Mouse (Mus musculus) megakaryocyte, embryonic 14.5 days (primary cell): ENCODE results near the gene Sarm1. TPM values are rescaled to one million over a fixed set of nuclear protein-coding genes. Genes with fewer than 3 reads are reported as not detected.

Source experiments
- H3K27me3 ChIP-seq: replicated peaks from 2 replicates; pipeline ENCODE3; 2012; ENCODE audit warnings: inconsistent platforms
- H3K36me3 ChIP-seq: replicated peaks from 2 replicates; pipeline ENCODE3; 2012; ENCODE audit warnings: low read length, inconsistent platforms, mixed read lengths
- H3K4me1 ChIP-seq: 2 replicates; pipeline ENCODE4 v1.6.1; 2012; ENCODE audit warnings: inconsistent platforms
- H3K4me3 ChIP-seq: replicated peaks from 2 replicates; pipeline ENCODE3; 2012; ENCODE audit warnings: moderate library complexity, mild to moderate bottlenecking, inconsistent platforms
- H3K9me3 ChIP-seq: 2 replicates; pipeline ENCODE4 v1.6.1; 2012; ENCODE audit warnings: inconsistent platforms
- FLI1 ChIP-seq: IDR thresholded peaks from 2 replicates; pipeline ENCODE4 v1.6.1; 2012; ENCODE audit warnings: low read length, inconsistent platforms, mixed read lengths
- GATA1 ChIP-seq: IDR thresholded peaks from 3 replicates; pipeline ENCODE4 v1.6.1; 2012; ENCODE audit warnings: mixed read lengths, low read length, inconsistent platforms, borderline replicate concordance
- polyA plus RNA-seq: library from polyadenylated mRNA; stranded (reverse); fragments of >175 nt; gene quantifications from 2 replicates; pipeline ENCODE4 v1.2.3, GENCODE M21; 2012; ENCODE audit warnings: low replicate concordance; ENCODE audit not compliant: insufficient read depth

The Sarm1 gene
- polyA plus RNA-seq, 1 experiment, result not detected

- peaks cover 12% of the 10 kb centered on the region for H3K27me3 ChIP-seq
- H3K36me3 ChIP-seq, result peaks cover 21% of the 10 kb centered on the region
- no peaks in the 10 kb centered on the region for H3K9me3 ChIP-seq
- TF ChIP-seq GATA1 (no peak), FLI1 (no peak)
- H3K4me1 ChIP-seq, result peaks cover 27% of the 10 kb centered on the region
- H3K4me3 ChIP-seq, result no peak overlapping the region
These were observed 33.5 kb upstream of the Sarm1 start for GRCm38 (mm10) chr11:78531046-78531445.

GRCm38 (mm10) chr11:78530001-78530400 lies 32.4 kb upstream of the Sarm1 start:
- H3K4me1 ChIP-seq, result peaks cover 19% of the 10 kb centered on the region
- H3K36me3 ChIP-seq, result peaks cover 30% of the 10 kb centered on the region
- TF ChIP-seq FLI1 (no peak), GATA1 (no peak)
- no peak overlapping the region for H3K4me3 ChIP-seq
- H3K27me3 ChIP-seq, result peaks cover 12% of the 10 kb centered on the region
- no peaks in the 10 kb centered on the region for H3K9me3 ChIP-seq

GRCm38 (mm10) chr11:78528714-78529113 lies 31.2 kb upstream of the Sarm1 start:
- Histone ChIP-seq H3K9me3 (no peaks in the 10 kb centered on the region), H3K4me1 (peaks cover 14% of the 10 kb centered on the region), H3K4me3 (no peak overlapping the region), H3K36me3 (peaks cover 42% of the 10 kb centered on the region), H3K27me3 (peaks cover 9% of the 10 kb centered on the region)
- TF ChIP-seq GATA1 (no peak), FLI1 (no peak)

DNA sequence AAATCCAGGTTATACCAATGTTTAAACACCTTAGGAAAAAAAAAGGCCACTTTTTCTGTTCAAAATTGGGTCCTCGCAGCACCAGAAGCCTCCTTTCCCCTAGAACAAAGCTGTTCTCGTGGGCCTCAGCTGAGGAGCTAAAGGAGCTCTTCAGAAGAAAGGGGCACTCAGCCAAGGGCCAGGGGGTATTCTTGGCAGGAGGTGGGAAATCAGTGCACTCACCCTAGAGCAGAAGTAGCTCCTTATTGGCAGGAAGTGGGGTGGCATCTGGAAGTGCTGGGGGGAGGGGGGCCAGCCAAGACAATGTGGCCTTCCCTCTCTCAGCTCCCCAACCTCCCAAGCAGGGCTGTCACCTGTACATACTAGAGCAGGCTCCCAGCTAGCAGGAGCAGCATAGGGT lies 27.3 kb upstream of the Sarm1 start:
- TF ChIP-seq FLI1 (no peak), GATA1 (no peak)
- Histone ChIP-seq H3K4me1 (peaks cover 12% of the 10 kb centered on the region), H3K27me3 (peaks cover 6% of the 10 kb centered on the region), H3K9me3 (no peaks in the 10 kb centered on the region), H3K4me3 (no peak overlapping the region), H3K36me3 (peaks cover 81% of the 10 kb centered on the region)

- no peak overlapping the region for H3K4me3 ChIP-seq
- H3K36me3 ChIP-seq, result peaks cover 91% of the 10 kb centered on the region
- H3K4me1 ChIP-seq, result peaks cover 12% of the 10 kb centered on the region
- TF ChIP-seq GATA1 (no peak), FLI1 (no peak)
- no peaks in the 10 kb centered on the region for H3K9me3 ChIP-seq
- H3K27me3 ChIP-seq, result peaks cover 6% of the 10 kb centered on the region
These were observed 25.8 kb upstream of the Sarm1 start for GRCm38 (mm10) chr11:78523241-78523955.

- TF ChIP-seq GATA1 (no peak), FLI1 (no peak)
- Histone ChIP-seq H3K9me3 (no peaks in the 10 kb centered on the region), H3K27me3 (peaks cover 3% of the 10 kb centered on the region), H3K4me3 (no peak overlapping the region), H3K4me1 (peaks cover 15% of the 10 kb centered on the region), H3K36me3 (peaks cover 93% of the 10 kb centered on the region)
These were observed 25.0 kb upstream of the Sarm1 start for GRCm38 (mm10) chr11:78522481-78522997.

DNA sequence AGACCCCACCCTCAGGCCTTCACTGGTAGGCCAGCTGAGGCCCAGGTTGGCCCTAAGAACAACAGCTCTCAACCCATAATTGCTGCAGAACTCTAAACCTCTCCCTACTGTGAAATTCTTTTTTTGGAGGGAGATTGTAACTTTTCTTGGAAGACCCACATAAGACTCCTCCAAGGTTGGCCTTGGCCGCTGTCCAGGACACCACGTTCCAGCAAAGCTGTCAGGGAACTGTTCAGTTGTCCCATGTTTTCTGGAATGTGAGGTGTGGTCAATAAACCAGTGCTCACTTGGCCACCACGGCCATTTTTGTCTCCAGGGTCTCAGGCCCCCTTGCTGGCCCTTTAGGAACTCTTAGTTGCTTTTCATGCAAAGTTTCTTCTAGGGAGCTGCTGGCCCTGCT lies 24.3 kb upstream of the Sarm1 start:
- TF ChIP-seq FLI1 (no peak), GATA1 (no peak)
- peaks cover 91% of the 10 kb centered on the region for H3K36me3 ChIP-seq
- no peak overlapping the region for H3K4me3 ChIP-seq

GRCm38 (mm10) chr11:78518931-78519330 lies 21.4 kb upstream of the Sarm1 start:
- Histone ChIP-seq H3K36me3 (peaks cover 94% of the 10 kb centered on the region), H3K4me1 (peaks cover 17% of the 10 kb centered on the region), H3K4me3 (no peak overlapping the region), H3K27me3 (no peaks in the 10 kb centered on the region), H3K9me3 (no peaks in the 10 kb centered on the region)
- no peak for TF ChIP-seq GATA1
- no peak for TF ChIP-seq FLI1

More for the DNA sequence above, 24.3 kb upstream of the Sarm1 start:
- no peaks in the 10 kb centered on the region for H3K27me3 ChIP-seq
- peaks cover 13% of the 10 kb centered on the region for H3K4me1 ChIP-seq
- H3K9me3 ChIP-seq, result no peaks in the 10 kb centered on the region

GRCm38 (mm10) chr11:78515549-78516325 lies 18.2 kb upstream of the Sarm1 start:
- no peak for TF ChIP-seq GATA1
- TF ChIP-seq FLI1, result no peak
- Histone ChIP-seq H3K4me3 (no peak overlapping the region), H3K27me3 (no peaks in the 10 kb centered on the region), H3K9me3 (no peaks in the 10 kb centered on the region), H3K36me3 (peaks cover 67% of the 10 kb centered on the region), H3K4me1 (peaks cover 36% of the 10 kb centered on the region)
